Mouse (Mus musculus) T-helper 17 cell (primary cell): ENCODE results near the gene Tsga13.

Experiments
- in situ Hi-C, 2 experiments: fragments of 300-600 bp; cut with MboI, MseI; formaldehyde crosslinking; loops; 1 replicate in 1 of 2; 2 replicates in 1 of 2; pipeline ENCODE4 v1.15.1; 2025; ENCODE audit warnings: high pct_unique_total_duplicates in 2 of 2

Gene Tsga13

DNA sequence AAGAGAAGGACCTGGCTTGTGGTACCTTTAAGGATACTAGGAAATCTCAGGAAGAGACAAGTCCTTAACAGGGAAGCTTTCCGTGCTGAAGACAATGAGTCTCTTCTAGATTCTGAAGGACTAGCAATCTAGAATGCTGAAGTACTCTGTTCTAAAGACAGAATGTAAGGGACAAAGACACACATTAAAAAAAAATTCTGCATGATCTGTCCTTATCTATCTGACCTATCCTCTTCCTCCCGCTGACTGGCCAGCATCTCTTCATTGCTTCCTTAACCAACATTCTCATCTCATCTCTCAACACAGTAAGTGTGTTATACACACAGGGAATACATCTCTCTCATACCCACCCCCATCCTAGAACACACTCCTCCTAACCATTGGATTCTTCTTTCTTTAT lies at the start of gene Tsga13:
Tsga13 (minus strand) TSS at position 101 of the 400 bp plus-strand sequence.
- in situ Hi-C loops: loop anchor here in 1 of 2 experiments (10.0 kb wide), 1 partner anchor 381 kb away; no protein-coding TSS in a partner anchor

DNA sequence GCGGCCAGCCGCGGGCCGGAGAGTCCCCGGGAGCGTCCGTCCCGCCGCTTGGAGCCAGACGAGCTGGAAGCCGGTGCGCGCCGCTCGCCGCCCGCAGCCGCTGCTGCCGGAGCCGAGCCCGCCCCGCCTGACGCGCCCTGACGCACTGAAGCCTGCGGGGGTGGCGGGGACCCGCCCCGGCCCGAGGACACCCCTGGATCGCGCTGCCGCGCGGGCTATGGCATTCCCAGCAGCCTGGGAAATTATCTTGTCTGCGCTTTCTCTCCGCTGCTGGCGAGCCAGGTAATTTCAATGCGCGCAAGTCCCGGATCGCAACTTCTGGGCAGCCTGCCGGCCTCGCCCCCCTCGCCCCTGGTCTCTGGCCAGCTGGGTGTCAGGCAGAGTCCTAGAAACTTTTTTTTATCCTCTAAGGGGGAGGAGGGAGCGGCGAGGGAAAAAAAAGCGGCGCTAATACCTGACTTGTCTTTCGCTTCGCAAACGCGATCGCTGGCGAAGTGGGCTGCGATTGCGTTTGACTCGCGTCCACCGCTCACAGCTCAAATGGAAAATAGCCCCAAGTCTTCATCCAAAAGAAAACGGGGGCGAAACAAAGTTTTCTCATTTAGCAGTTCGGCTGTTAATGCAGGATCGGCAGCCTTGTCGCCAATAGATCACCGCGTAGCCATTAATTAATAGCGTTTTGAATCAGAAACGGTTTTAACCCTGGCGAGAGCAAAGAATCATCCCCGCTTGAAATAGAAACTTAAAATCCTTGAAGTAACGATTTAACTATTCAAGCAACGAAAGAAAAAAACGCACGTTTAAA lies 43.6 kb upstream of the Tsga13 start, which contains the start of gene Klf14:
Klf14 (minus strand) TSS at position 343 of the 805 bp plus-strand sequence.
- in situ Hi-C loops: loop anchor here in 1 of 2 experiments (5.0 kb wide), 1 partner anchor 52 kb away; no protein-coding TSS in a partner anchor

GRCm38 (mm10) chr6:30957784-30958735 lies 42.7 kb upstream of the Tsga13 start:
- in situ Hi-C loops: loop anchor here in 1 of 2 experiments (5.0 kb wide), 1 partner anchor 51 kb away; no protein-coding TSS in a partner anchor

- in situ Hi-C loops: loop anchor here in 1 of 2 experiments (5.0 kb wide), 1 partner anchor 63 kb away; no protein-coding TSS in a partner anchor
Observed at GRCm38 (mm10) chr6:30939264-30939663, 23.9 kb upstream of the Tsga13 start.

GRCm38 (mm10) chr6:30922821-30923220 lies 7.4 kb upstream of the Tsga13 start:
- in situ Hi-C loops: no loop called here

DNA sequence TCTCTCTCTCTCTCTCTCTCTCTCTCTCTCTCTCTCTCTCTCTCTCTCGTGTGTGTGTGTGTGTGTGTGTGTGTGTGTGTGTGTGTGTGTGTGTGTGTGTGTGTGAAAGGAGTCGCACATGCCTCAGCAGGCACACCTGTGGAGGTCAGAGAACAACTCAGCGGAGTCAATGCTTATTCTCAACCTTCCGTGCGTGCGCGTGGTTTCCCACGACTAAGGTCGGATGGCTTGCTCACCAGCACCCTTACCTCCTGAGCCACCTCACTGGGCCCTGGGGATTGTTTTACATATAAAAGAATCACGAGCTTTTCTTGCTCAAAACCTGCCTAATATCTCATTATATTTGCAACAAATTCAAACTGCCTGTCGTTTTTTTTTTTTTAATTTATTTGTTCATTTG lies 6.5 kb upstream of the Tsga13 start:
- in situ Hi-C loops: no loop called here

DNA sequence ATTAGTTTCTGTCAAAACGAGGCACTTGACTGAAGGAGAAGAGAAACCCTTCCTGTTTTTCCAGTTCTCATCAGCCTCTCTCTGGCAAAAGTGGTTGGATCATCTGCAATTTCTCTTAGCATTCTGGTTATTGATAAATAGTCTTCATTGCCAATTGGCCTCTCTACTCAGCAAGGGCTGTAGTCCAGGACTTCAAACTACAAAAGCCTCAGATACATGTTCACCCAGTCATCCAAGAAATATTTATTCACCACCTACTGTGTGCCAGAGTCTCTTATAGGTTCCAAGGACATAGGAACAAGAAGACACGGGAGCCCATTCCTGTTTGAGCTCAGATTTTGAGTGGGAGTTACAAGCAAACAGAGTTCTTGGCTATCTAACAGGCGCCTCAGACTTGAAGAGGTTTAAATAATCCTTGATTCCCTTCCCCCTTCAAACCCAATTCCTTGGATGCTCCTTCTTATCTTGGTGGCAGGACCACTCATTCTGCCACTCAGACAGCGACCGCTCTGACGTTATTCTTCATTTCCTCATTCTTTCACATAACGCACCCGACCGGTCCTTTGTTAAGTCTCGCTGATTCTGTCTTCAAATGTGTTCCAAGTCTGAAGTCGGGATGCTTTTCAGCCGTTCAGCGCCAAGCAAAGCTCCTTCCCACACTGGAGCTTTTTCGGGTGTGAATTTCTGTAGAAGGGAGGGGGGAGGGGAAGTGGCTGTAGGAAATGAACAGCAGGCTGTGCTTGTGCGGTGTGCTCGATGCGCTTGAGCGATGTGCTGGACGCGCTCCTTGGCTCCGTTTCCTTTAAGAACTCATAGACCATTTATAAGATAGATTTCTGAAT lies 5.7 kb upstream of the Tsga13 start:
- in situ Hi-C loops: no loop called here

DNA sequence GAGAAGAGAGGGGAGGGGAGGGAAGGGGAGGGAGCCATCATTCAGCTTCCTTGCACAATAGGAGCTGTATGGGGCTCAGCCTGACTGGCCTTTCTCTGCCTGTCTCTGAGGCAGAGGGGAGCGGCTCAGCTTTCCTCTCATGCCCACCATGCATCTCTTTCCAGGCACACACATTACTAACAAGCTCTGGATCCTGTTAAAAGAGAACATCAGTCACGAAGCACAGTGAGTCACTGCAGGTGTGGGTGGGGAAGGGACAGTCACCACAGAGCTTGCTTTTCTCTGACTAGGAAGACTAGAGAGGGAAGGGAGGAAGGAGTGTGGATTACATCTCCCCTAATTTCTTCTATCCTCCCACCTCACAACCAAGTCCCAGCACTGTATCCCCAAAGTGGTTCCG lies 7.4 kb downstream of the Tsga13 start:
- in situ Hi-C loops: loop anchor here in 1 of 2 experiments (5.0 kb wide), 1 partner anchor 49 kb away; the partner anchor contains the start of gene Klf14

DNA sequence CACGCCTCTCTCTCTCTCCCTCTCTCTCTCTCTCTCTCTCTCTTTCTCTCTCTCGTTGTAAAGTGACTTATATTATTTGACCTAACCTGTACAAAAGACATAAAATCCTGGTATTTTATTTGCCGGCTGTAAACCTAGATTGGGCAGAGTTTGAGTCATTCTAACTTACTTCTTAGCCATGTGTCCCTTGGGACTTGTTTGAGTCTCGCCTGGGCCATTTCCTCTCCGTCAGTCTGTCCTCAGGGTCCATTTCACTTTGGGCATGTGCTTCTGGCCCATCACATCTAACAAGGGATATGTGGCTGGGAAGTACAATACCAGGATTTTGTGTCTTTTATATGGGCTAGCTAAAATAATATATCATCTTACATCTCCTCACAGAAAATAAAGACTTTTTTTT lies 10.5 kb downstream of the Tsga13 start:
- in situ Hi-C loops: loop anchor here in 1 of 2 experiments (5.0 kb wide), 1 partner anchor 52 kb away; the partner anchor contains the start of gene Klf14

DNA sequence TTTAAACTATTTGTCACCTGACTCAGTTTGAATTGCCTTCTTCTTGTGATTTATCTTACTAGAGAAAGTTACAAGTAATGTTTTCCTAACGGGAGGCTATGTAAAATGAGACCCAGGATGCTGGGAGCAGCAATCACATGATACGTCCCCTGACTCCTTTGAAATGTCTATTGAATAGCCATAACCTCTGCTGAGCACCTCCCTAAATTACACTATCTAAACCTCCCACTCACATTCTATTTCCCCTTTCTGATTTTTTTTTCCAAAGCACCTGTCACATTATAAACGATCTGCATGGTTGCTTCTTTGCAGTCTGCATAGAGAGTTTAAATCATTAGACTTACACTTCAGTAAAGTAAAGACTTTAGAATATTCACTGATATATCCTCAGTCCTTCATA lies 11.3 kb downstream of the Tsga13 start:
- in situ Hi-C loops: no loop called here

GRCm38 (mm10) chr6:30897520-30897919 lies 17.9 kb downstream of the Tsga13 start:
- in situ Hi-C loops: no loop called here

- in situ Hi-C loops: no loop called here
Observed at GRCm38 (mm10) chr6:30896986-30897327, 18.4 kb downstream of the Tsga13 start.

- in situ Hi-C loops: no loop called here
Observed at GRCm38 (mm10) chr6:30896195-30896985, 19.0 kb downstream of the Tsga13 start, which contains the start of gene Copg2. Gene Copg2, minus strand, starts transcription at chr6:30896794.

DNA sequence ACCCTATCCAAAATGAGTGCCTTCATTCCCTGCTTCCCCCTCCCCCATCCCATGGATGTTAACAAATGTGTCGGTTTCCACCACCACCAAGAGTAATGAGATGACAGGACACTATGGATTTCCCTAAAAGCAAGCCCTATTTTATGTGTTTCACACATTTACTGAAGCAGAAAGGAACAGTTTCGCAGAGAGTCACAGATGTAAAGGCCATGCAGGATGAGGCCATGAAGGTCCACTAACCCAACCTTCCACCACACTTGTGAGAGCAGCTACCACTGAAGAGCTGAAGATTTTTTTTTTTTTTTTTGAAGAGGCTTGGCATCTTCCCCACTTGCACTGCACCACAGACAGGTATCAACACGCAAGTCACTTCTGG lies 19.6 kb downstream of the Tsga13 start:
- in situ Hi-C loops: no loop called here

GRCm38 (mm10) chr6:30893081-30893480 lies 22.3 kb downstream of the Tsga13 start:
- in situ Hi-C loops: no loop called here

- in situ Hi-C loops: no loop called here
Observed at GRCm38 (mm10) chr6:30891761-30892160, 23.6 kb downstream of the Tsga13 start.

DNA sequence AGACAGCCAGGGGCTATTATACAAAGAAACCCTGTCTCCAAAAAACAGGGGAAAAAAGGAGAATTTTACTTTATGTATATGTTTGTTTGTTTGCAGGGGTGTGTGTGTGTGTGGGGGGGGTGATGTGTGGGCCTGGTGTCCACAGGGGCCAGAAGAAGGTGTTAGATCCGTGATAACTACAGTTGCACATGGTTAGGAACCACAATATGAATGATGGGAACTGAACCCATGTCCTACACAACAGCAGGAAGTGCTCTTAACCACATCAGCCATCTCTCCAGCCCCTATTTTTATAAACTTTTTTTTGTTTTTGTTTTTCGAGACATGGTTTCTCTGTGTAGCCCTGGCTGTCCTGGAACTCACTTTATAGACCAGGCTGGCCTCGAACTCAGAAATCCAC lies 30.5 kb downstream of the Tsga13 start:
- in situ Hi-C loops: no loop called here

- in situ Hi-C loops: no loop called here
Observed at GRCm38 (mm10) chr6:30883491-30883890, 31.9 kb downstream of the Tsga13 start.

DNA sequence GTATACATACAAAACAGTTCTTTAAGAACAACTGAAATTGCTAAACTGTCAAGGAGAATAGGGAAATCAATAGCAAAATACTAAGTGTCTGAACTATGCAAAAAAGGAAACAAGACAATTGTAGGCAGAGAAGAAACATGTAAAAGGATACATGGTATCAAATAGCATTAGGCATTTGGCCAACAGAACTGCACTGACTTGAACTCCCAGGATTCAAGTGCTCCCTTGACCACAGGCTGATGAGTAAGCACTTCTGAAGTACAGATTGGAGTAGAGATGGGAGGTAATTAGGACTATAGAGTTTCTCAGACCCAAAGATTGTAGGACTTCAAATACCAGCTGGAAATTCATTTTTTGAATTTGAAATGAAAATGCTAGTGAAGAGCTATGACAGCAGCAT lies 38.7 kb downstream of the Tsga13 start:
- in situ Hi-C loops: no loop called here

DNA sequence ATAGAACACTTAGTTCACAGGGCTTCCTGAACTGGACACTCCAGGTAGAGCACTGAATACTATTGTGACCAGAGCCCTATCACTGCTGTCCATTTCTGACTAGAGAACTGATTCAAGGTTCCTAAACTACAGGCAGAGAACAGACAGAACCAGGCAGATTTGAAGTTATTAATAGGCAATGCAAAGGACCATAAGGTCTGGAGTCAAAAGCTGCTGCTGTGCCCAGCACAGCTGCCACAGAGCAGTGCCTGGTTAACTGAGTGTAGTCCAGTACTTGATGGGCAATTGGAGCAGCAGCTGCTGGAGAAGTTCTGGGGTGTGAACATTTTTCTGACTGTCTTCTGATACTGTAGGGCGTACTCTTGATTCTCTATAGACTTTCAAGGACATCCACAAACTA lies 48.9 kb downstream of the Tsga13 start:
- in situ Hi-C loops: no loop called here
